Mouse (Mus musculus) embryo, embryonic 9.5 days (tissue): Measurements from ENCODE around the gene Siva1.

Experiments used
- DNase-seq: peaks from one replicate; pipeline ENCODE4 v3.0.0-alpha.2; 2017; ENCODE audit errors: extremely low spot score

Gene Siva1

DNA sequence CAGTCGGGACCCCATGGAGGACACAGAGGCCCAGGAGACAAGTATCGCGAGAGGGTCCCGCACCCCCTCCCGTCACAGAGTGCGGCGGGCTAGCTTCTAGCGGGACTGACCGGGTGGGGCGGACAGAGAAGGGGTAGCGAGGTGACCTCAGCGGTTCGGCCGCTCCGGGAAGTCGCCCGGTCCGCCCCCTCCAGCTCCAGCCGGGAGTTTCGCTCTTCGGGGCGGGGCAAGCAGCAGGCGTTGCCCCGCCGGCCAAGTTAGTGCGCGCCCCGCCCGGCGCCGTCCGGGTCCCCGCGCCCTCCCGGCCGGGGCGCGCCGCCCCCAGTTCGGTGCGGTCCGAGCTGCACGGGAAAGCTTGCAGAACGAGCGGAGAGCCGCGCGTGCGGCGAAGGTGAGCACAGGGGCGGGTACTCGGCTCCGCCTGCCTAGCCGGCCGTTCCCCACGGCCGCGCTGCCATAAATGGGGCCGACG, 34.1 kb downstream of the Siva1 start, which contains the start of gene Zbtb42:
Zbtb42 (plus strand) TSS at position 274 of the 472 bp plus-strand sequence.
- peak; percentile 87 for DNase-seq

- DNase-seq = peak; percentile 48
These were observed 34.8 kb downstream of the Siva1 start for GRCm38 (mm10) chr12:112679027-112679996.

- DNase-seq = no peak
These were observed 38.9 kb downstream of the Siva1 start for GRCm38 (mm10) chr12:112683351-112683750.

DNA sequence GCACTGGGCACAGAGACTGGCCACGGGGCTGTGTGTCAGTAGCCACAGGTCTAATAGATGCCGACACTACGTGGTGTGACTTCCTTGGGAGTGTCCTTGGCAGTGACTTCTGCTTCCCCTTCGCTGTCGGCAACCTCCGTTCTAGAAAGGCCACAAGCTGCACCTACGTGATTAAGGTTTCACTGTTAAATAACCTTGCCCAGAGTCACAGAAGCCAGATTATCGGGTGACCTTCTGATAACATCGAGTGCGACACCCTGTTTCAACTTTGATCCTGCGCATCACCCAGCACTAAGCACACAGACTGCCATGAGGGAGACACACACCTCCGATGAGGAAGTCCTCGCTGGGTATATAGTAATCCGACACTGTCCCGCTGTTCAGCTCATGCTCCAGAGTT, 44.0 kb downstream of the Siva1 start:
- no peak for DNase-seq

DNA sequence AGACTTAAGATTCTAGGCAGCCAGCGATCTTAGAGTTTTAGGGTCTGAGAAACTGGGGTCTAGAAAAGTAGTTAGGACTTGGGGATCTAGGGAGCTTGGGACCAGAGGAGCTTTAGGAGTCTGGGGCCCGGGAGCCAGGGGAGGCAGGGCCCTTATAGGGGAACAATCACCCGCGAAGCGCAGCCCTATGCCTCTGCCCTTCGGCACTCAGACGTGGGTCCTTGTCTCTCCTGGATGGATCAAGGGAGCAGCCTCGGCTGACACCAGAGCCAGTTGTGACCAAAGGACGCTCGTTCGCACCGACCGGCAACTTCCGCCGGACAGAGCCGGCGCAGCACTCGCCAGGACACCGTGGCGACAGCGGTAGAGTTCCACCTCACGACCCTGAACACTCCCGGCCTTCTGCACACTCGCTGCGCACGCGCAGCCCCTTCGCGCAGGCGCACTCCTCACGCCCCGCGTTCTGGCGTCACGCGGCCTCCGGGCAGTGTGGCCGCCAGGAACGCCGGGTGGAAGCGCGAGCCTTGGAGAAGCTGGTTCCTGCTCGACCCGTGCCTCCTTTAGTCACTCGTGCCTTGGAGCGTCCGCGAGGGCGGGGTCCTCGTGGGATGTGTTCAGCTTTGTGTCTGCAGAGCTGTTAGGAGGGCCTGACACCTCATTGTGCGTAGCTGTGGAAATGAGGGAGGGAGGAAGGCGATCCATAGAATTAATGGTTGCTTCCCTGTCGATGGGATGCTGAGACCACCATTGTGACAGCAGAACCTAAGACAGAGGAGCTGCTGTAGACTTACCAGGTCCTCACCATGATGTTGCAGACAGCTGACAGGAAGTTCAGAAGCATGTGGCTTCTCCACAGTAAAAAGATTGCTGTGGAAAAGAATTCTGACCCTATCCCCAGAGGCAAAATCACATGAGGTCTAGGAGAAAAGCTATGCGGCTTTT, 49.0 kb downstream of the Siva1 start:
- DNase-seq = peak; percentile 92

GRCm38 (mm10) chr12:112694127-112694475, 49.6 kb downstream of the Siva1 start:
- DNase-seq = no peak

GRCm38 (mm10) chr12:112696806-112697425, 52.4 kb downstream of the Siva1 start:
- no peak for DNase-seq
